Mouse (Mus musculus): ENCODE measurements around the gene Cypt15.
"Not testable (repeated sequence)": the region's sequence is repeated elsewhere in the genome, so short reads cannot be mapped to it uniquely, and the experiment has no call there.

Gene Cypt15

GRCm38 (mm10) chrX:39345967-39346366 lies at the start of gene Cypt15:
Cypt15 (plus strand) TSS chrX:39346267.
- not testable (repeated sequence) for DNase-seq (ENCODE audit: extremely low spot score, low read depth, low spot score)

GRCm38 (mm10) chrX:39370932-39371331 lies 24.9 kb downstream of the Cypt15 start:
- no peak for DNase-seq (ENCODE audit: extremely low spot score, low read depth, low spot score)

- DNase-seq (ENCODE audit: extremely low spot score, low read depth, low spot score), result no peak
Observed at GRCm38 (mm10) chrX:39378830-39379229, 32.8 kb downstream of the Cypt15 start.

GRCm38 (mm10) chrX:39383806-39384205 lies 37.7 kb downstream of the Cypt15 start:
- DNase-seq (ENCODE audit: extremely low spot score, low read depth, low spot score), result peak; percentile 73

All from hindlimb bud, embryonic 11.5 days (tissue).